Mouse (Mus musculus): ENCODE measurements around the gene Rnf223. TPM values are rescaled to one million over a fixed set of nuclear protein-coding genes. Genes with fewer than 3 reads are reported as not detected.

The Rnf223 gene
- polyA plus RNA-seq, 1 experiment from 2014 or later, result 0.75 TPM

- no peak for DNase-seq (ENCODE audit: low spot score, missing footprints)
- Histone ChIP-seq H3K36me3 (ENCODE audit: control insufficient read depth, insufficient read depth, low read length) (peaks cover 20% of the 10 kb centered on the region), H3K9me3 (ENCODE audit: control insufficient read depth, low read length) (no peaks in the 10 kb centered on the region), H3K4me1 (ENCODE audit: control insufficient read depth, insufficient read depth, low read length) (no peaks in the 10 kb centered on the region), H3K27me3 (ENCODE audit: control insufficient read depth, insufficient read depth, low read length) (no peaks in the 10 kb centered on the region), H3K27ac (ENCODE audit: low read depth, low read length) (no peak overlapping the region), H3K4me2 (no peak overlapping the region), H3K4me3 (ENCODE audit: low read depth, low read length) (no peak overlapping the region), H3K9ac (ENCODE audit: low read length) (no peak overlapping the region)
- 96% methylated on average over 7 of the region's 7 CpGs for WGBS
- ATAC-seq (ENCODE audit: low FRiP score), result no peak
Measured at GRCm38 (mm10) chr4:156124077-156124476, 6.2 kb upstream of the Rnf223 start.

GRCm38 (mm10) chr4:156125393-156125792 lies 4.9 kb upstream of the Rnf223 start:
- Histone ChIP-seq H3K27me3 (ENCODE audit: control insufficient read depth, insufficient read depth, low read length) (no peaks in the 10 kb centered on the region), H3K9me3 (ENCODE audit: control insufficient read depth, low read length) (no peaks in the 10 kb centered on the region), H3K4me1 (ENCODE audit: control insufficient read depth, insufficient read depth, low read length) (no peaks in the 10 kb centered on the region), H3K36me3 (ENCODE audit: control insufficient read depth, insufficient read depth, low read length) (peaks cover 9% of the 10 kb centered on the region; the same call in 1 of the 2 replicates), H3K9ac (ENCODE audit: low read length) (no peak overlapping the region), H3K27ac (ENCODE audit: low read depth, low read length) (no peak overlapping the region), H3K4me2 (no peak overlapping the region), H3K4me3 (ENCODE audit: low read depth, low read length) (no peak overlapping the region)
- WGBS, result over 99% methylated on average over 6 of the region's 6 CpGs
- ATAC-seq (ENCODE audit: low FRiP score) (no peak), DNase-seq (ENCODE audit: low spot score, missing footprints) (no peak)

GRCm38 (mm10) chr4:156126841-156127240 lies 3.5 kb upstream of the Rnf223 start:
- H3K4me2 ChIP-seq, result no peak overlapping the region
- ATAC-seq (ENCODE audit: low FRiP score) (no peak), DNase-seq (ENCODE audit: low spot score, missing footprints) (no peak)
- no peak overlapping the region for H3K9ac ChIP-seq (ENCODE audit: low read length)
- WGBS, result 88% methylated on average over 7 of the region's 7 CpGs
- peaks cover 9% of the 10 kb centered on the region; the same call in 1 of the 2 replicates for H3K36me3 ChIP-seq (ENCODE audit: control insufficient read depth, insufficient read depth, low read length)
- no peaks in the 10 kb centered on the region for H3K27me3 ChIP-seq (ENCODE audit: control insufficient read depth, insufficient read depth, low read length)
- no peak overlapping the region for H3K4me3 ChIP-seq (ENCODE audit: low read depth, low read length)
- no peaks in the 10 kb centered on the region for H3K9me3 ChIP-seq (ENCODE audit: control insufficient read depth, low read length)
- no peak overlapping the region for H3K27ac ChIP-seq (ENCODE audit: low read depth, low read length)
- no peaks in the 10 kb centered on the region for H3K4me1 ChIP-seq (ENCODE audit: control insufficient read depth, insufficient read depth, low read length)

- Histone ChIP-seq H3K9ac (ENCODE audit: low read length) (no peak overlapping the region), H3K9me3 (ENCODE audit: control insufficient read depth, low read length) (no peaks in the 10 kb centered on the region), H3K27me3 (ENCODE audit: control insufficient read depth, insufficient read depth, low read length) (no peaks in the 10 kb centered on the region), H3K4me1 (ENCODE audit: control insufficient read depth, insufficient read depth, low read length) (no peaks in the 10 kb centered on the region), H3K4me3 (ENCODE audit: low read depth, low read length) (no peak overlapping the region), H3K4me2 (no peak overlapping the region), H3K36me3 (ENCODE audit: control insufficient read depth, insufficient read depth, low read length) (peaks cover 7% of the 10 kb centered on the region; the same call in 1 of the 2 replicates), H3K27ac (ENCODE audit: low read depth, low read length) (no peak overlapping the region)
- 87% methylated on average over 5 of the region's 5 CpGs for WGBS
- ATAC-seq (ENCODE audit: low FRiP score), result no peak
- no peak for DNase-seq (ENCODE audit: low spot score, missing footprints)
Measured at GRCm38 (mm10) chr4:156128746-156129145, 1.6 kb upstream of the Rnf223 start.

GRCm38 (mm10) chr4:156130940-156131339 lies 627 bp downstream of the Rnf223 start:
- no peaks in the 10 kb centered on the region for H3K36me3 ChIP-seq (ENCODE audit: control insufficient read depth, insufficient read depth, low read length)
- H3K4me1 ChIP-seq (ENCODE audit: control insufficient read depth, insufficient read depth, low read length), result no peaks in the 10 kb centered on the region
- no peaks in the 10 kb centered on the region for H3K9me3 ChIP-seq (ENCODE audit: control insufficient read depth, low read length)
- DNase-seq (ENCODE audit: low spot score, missing footprints), result no peak
- H3K27me3 ChIP-seq (ENCODE audit: control insufficient read depth, insufficient read depth, low read length), result no peaks in the 10 kb centered on the region
- H3K9ac ChIP-seq (ENCODE audit: low read length), result no peak overlapping the region
- ATAC-seq (ENCODE audit: low FRiP score), result no peak
- H3K27ac ChIP-seq (ENCODE audit: low read depth, low read length), result no peak overlapping the region
- no peak overlapping the region for H3K4me2 ChIP-seq
- no peak overlapping the region for H3K4me3 ChIP-seq (ENCODE audit: low read depth, low read length)
- 81% methylated on average over 10 of the region's 10 CpGs for WGBS

GRCm38 (mm10) chr4:156133334-156133733 lies 3.0 kb downstream of the Rnf223 start:
- Histone ChIP-seq H3K27ac (ENCODE audit: low read depth, low read length) (no peak overlapping the region), H3K9me3 (ENCODE audit: control insufficient read depth, low read length) (no peaks in the 10 kb centered on the region), H3K36me3 (ENCODE audit: control insufficient read depth, insufficient read depth, low read length) (no peaks in the 10 kb centered on the region), H3K4me2 (no peak overlapping the region), H3K4me1 (ENCODE audit: control insufficient read depth, insufficient read depth, low read length) (no peaks in the 10 kb centered on the region), H3K27me3 (ENCODE audit: control insufficient read depth, insufficient read depth, low read length) (no peaks in the 10 kb centered on the region), H3K9ac (ENCODE audit: low read length) (no peak overlapping the region), H3K4me3 (ENCODE audit: low read depth, low read length) (no peak overlapping the region)
- ATAC-seq (ENCODE audit: low FRiP score) (no peak), DNase-seq (ENCODE audit: low spot score, missing footprints) (no peak)
- WGBS, result 68% methylated on average over 5 of the region's 5 CpGs

GRCm38 (mm10) chr4:156133943-156134605 lies 3.8 kb downstream of the Rnf223 start:
- Histone ChIP-seq H3K4me3 (ENCODE audit: low read depth, low read length) (no peak overlapping the region), H3K9ac (ENCODE audit: low read length) (no peak overlapping the region), H3K27me3 (ENCODE audit: control insufficient read depth, insufficient read depth, low read length) (no peaks in the 10 kb centered on the region), H3K4me1 (ENCODE audit: control insufficient read depth, insufficient read depth, low read length) (no peaks in the 10 kb centered on the region), H3K9me3 (ENCODE audit: control insufficient read depth, low read length) (no peaks in the 10 kb centered on the region; the same call in 1 of the 2 replicates), H3K36me3 (ENCODE audit: control insufficient read depth, insufficient read depth, low read length) (no peaks in the 10 kb centered on the region), H3K4me2 (no peak overlapping the region), H3K27ac (ENCODE audit: low read depth, low read length) (no peak overlapping the region)
- DNase-seq (ENCODE audit: low spot score, missing footprints), result no peak
- no peak for ATAC-seq (ENCODE audit: low FRiP score)
- 82% methylated on average over 12 of the region's 12 CpGs for WGBS

- no peak for DNase-seq (ENCODE audit: low spot score, missing footprints)
- Histone ChIP-seq H3K9ac (ENCODE audit: low read length) (no peak overlapping the region), H3K36me3 (ENCODE audit: control insufficient read depth, insufficient read depth, low read length) (no peaks in the 10 kb centered on the region), H3K4me1 (ENCODE audit: control insufficient read depth, insufficient read depth, low read length) (no peaks in the 10 kb centered on the region), H3K27me3 (ENCODE audit: control insufficient read depth, insufficient read depth, low read length) (no peaks in the 10 kb centered on the region), H3K27ac (ENCODE audit: low read depth, low read length) (no peak overlapping the region), H3K4me2 (no peak overlapping the region), H3K4me3 (ENCODE audit: low read depth, low read length) (no peak overlapping the region), H3K9me3 (ENCODE audit: control insufficient read depth, low read length) (no peaks in the 10 kb centered on the region; the same call in 1 of the 2 replicates)
- WGBS, result 91% methylated on average over 13 of the region's 13 CpGs
- no peak for ATAC-seq (ENCODE audit: low FRiP score)
Measured at GRCm38 (mm10) chr4:156135112-156135511, 4.8 kb downstream of the Rnf223 start.

- ATAC-seq (ENCODE audit: low FRiP score) (no peak), DNase-seq (ENCODE audit: low spot score, missing footprints) (no peak)
- WGBS, result 94% methylated on average over 14 of the region's 14 CpGs
- H3K36me3 ChIP-seq (ENCODE audit: control insufficient read depth, insufficient read depth, low read length), result no peaks in the 10 kb centered on the region
- no peak overlapping the region for H3K4me2 ChIP-seq
- H3K27ac ChIP-seq (ENCODE audit: low read depth, low read length), result no peak overlapping the region
- H3K9me3 ChIP-seq (ENCODE audit: control insufficient read depth, low read length), result no peaks in the 10 kb centered on the region; the same call in 1 of the 2 replicates
- H3K4me1 ChIP-seq (ENCODE audit: control insufficient read depth, insufficient read depth, low read length), result no peaks in the 10 kb centered on the region
- H3K9ac ChIP-seq (ENCODE audit: low read length), result no peak overlapping the region
- no peak overlapping the region for H3K4me3 ChIP-seq (ENCODE audit: low read depth, low read length)
- no peaks in the 10 kb centered on the region for H3K27me3 ChIP-seq (ENCODE audit: control insufficient read depth, insufficient read depth, low read length)
Measured at GRCm38 (mm10) chr4:156135801-156136200, 5.5 kb downstream of the Rnf223 start.

Measured in midbrain, embryonic 11.5 days (tissue).